Mouse (Mus musculus) heart, embryonic 13.5 days (tissue): Measurements from ENCODE around the gene Smarcc1. TPM values are rescaled to one million over a fixed set of nuclear protein-coding genes. Genes with fewer than 3 reads are reported as not detected.

ENCODE experiments used
- ATAC-seq: fragments of 200-750 bp; cut with Nextera tagmentation; 2 replicates; pipeline ENCODE4 v1.8.0; 2017; ENCODE audit warnings: moderate TSS enrichment; ENCODE audit not compliant: insufficient number of reproducible peaks, low FRiP score, low TSS enrichment; ENCODE audit errors: extremely low read depth
- H3K27ac ChIP-seq: fragments of 300-500 bp; sonication (generic); replicated peaks from 2 replicates; pipeline ENCODE4 v1.5.1; 2015; ENCODE audit warnings: moderate library complexity, mild to moderate bottlenecking, inconsistent platforms
- H3K27me3 ChIP-seq: fragments of 300-500 bp; sonication (generic); replicated peaks from 2 replicates; pipeline ENCODE4 v1.6.1; 2015; ENCODE audit warnings: mild to moderate bottlenecking, inconsistent platforms
- H3K36me3 ChIP-seq: fragments of 300-500 bp; sonication (generic); 2 replicates; pipeline ENCODE4 v1.6.1; 2015; ENCODE audit warnings: mild to moderate bottlenecking, inconsistent platforms
- H3K4me1 ChIP-seq: fragments of 300-500 bp; sonication (generic); 2 replicates; pipeline ENCODE4 v1.6.1; 2015; ENCODE audit warnings: inconsistent platforms
- H3K4me2 ChIP-seq: fragments of 300-500 bp; sonication (generic); 2 replicates; pipeline ENCODE4 v1.6.1; 2015; ENCODE audit warnings: inconsistent platforms, mild to moderate bottlenecking, moderate library complexity
- H3K4me3 ChIP-seq: fragments of 300-500 bp; sonication (generic); 2 replicates; pipeline ENCODE4 v1.5.1; 2015; ENCODE audit warnings: moderate library complexity, mild to moderate bottlenecking, inconsistent platforms
- H3K9ac ChIP-seq: fragments of 300-500 bp; sonication (generic); 2 replicates; pipeline ENCODE4 v1.6.1; 2015; ENCODE audit warnings: inconsistent platforms, mild to moderate bottlenecking, moderate library complexity
- H3K9me3 ChIP-seq: fragments of 300-500 bp; sonication (generic); 2 replicates; pipeline ENCODE4 v1.6.1; 2016; ENCODE audit warnings: inconsistent platforms
- WGBS: fragments of 180-500 bp; shearing (Covaris S2); methylation state at CpG from one replicate; pipeline ENCODE4 v1.1.7; 2015; ENCODE audit warnings: mixed read lengths; 5-methylcytosine and 5-hydroxymethylcytosine counted together
- polyA plus RNA-seq: library from polyadenylated mRNA; unstranded; fragments of >200 nt; fragmentation: Nextera tagmentation; extraction: Ambion mirVana; gene quantifications from 2 replicates; pipeline ENCODE4 v1.2.1, GENCODE M21; 2015

Gene Smarcc1
- polyA plus RNA-seq, 1 experiment from 2014 or later, result 76.9 TPM

DNA sequence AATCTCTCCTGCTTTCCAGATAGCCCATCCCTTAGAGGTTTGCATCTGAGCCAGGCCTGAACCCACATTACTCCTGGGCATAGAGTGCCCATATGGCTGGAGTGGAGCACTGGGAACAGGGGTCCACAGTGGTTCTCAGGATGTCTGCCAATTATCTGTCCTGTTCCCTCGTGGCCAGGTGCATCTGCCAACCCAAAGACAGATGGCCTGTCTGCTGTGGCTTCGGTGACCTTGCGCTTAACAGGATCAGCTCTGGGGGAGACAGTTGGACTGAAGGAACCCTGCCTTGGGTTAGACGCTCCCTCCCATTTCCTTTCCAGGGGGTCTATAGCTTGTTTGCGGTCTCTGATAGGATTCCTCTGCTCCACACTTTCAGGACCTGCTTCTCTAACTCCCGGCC is 141.1 kb downstream of the Smarcc1 start:
- no peak overlapping the region for H3K9ac ChIP-seq
- no peaks in the 10 kb centered on the region for H3K9me3 ChIP-seq
- no peak for ATAC-seq
- H3K4me2 ChIP-seq, result no peak overlapping the region
- 65% methylated on average over 6 of the region's 6 CpGs for WGBS
- H3K4me3 ChIP-seq, result no peak overlapping the region
- H3K27me3 ChIP-seq, result no peaks in the 10 kb centered on the region
- H3K27ac ChIP-seq, result no peak overlapping the region
- H3K4me1 ChIP-seq, result no peaks in the 10 kb centered on the region
- H3K36me3 ChIP-seq, result no peaks in the 10 kb centered on the region

DNA sequence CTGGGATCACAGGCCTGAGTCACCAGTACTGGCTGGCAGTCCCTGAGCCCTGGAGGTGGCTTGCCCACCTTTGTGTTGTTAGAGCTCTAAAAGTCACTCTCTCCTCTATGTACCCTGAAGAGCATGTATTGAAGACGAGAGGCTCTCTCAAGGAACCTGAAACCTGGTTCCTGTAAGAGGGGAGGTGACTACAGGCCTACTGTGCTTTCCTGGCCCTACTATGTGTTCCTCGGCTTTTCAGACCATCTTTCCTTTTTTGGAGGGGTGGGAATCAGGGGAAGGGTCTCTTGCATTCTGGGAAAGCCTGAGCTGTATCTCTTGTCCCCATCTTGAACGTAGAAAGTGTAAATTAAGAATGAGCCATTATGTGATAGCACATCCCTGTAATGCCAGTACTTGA is 141.6 kb downstream of the Smarcc1 start:
- WGBS, result 67% methylated on average over 3 of the region's 3 CpGs
- H3K4me3 ChIP-seq, result no peak overlapping the region
- H3K4me2 ChIP-seq, result no peak overlapping the region
- H3K9me3 ChIP-seq, result no peaks in the 10 kb centered on the region
- H3K27me3 ChIP-seq, result no peaks in the 10 kb centered on the region
- H3K9ac ChIP-seq, result no peak overlapping the region
- no peaks in the 10 kb centered on the region for H3K4me1 ChIP-seq
- H3K36me3 ChIP-seq, result no peaks in the 10 kb centered on the region
- no peak overlapping the region for H3K27ac ChIP-seq
- no peak for ATAC-seq

DNA sequence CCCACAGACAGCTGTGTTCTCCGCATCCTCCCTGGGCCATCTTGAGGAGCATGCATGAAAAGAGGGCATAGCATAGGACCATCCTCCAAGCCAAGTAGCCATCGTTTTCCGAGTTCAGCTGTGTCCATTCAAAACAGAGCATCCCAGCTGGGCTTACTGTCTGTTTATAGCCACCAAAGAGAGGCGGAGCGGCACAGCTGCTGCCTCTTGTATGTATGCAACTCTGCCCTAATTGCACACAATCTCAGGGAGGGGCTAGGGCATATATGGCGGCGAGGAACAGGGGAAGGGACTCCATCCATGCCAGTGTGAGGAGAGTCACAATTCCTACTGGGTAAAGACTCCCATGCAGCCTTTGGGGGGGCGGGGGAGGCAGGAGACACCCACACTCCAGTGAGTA is 145.7 kb downstream of the Smarcc1 start:
- Histone ChIP-seq H3K36me3 (no peaks in the 10 kb centered on the region), H3K27ac (no peak overlapping the region), H3K9ac (no peak overlapping the region), H3K27me3 (no peaks in the 10 kb centered on the region), H3K9me3 (no peaks in the 10 kb centered on the region), H3K4me2 (no peak overlapping the region), H3K4me1 (no peaks in the 10 kb centered on the region), H3K4me3 (no peak overlapping the region)
- no peak for ATAC-seq
- 82% methylated on average over 8 of the region's 8 CpGs for WGBS

DNA sequence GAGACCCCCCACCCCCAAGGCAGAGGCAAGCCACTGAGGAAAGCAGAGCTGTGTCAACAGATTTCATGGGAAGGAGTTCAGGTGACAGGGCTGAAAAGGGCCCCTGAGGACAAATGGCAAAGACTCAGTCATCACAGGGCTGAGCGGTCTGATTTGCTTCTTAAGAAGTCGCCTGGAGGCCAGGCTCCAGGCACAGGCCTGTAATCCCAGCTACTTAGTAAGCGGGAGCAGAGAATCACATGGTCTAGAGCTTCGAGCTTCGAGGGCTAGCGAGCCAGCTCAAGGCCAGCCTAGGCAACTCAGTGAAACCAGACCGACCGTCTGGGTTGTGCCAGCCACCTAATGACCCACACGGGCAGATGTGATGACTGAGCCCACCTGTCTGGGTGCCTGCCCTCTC is 147.5 kb downstream of the Smarcc1 start:
- H3K36me3 ChIP-seq, result no peaks in the 10 kb centered on the region
- H3K4me2 ChIP-seq, result no peak overlapping the region
- H3K27me3 ChIP-seq, result no peaks in the 10 kb centered on the region
- no peak overlapping the region for H3K9ac ChIP-seq
- ATAC-seq, result no peak
- WGBS, result 75% methylated on average over 9 of the region's 9 CpGs
- H3K9me3 ChIP-seq, result no peaks in the 10 kb centered on the region
- H3K4me3 ChIP-seq, result no peak overlapping the region
- H3K27ac ChIP-seq, result no peak overlapping the region
- no peaks in the 10 kb centered on the region for H3K4me1 ChIP-seq

DNA sequence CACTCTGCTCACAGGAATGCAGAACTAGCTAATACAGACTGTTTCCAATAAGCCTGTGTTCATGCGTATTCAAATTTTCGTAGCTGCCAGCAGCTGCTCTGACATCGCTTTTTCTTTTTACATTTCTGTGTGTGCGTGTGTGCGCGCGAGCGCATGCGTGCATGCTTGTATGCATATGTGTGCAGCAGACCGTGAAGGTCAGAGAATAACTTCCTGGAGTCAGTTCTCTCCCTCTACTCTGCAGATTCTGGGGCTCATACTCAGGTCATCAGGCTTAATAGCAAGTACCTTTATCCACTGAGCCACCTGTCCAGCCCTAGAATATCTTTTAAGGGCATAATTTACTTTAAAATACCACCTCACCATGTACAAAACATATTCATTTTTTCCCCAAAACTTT is 150.9 kb downstream of the Smarcc1 start:
- ATAC-seq, result no peak
- Histone ChIP-seq H3K36me3 (no peaks in the 10 kb centered on the region), H3K27me3 (no peaks in the 10 kb centered on the region), H3K4me2 (no peak overlapping the region), H3K27ac (no peak overlapping the region), H3K4me1 (no peaks in the 10 kb centered on the region), H3K9ac (no peak overlapping the region), H3K9me3 (no peaks in the 10 kb centered on the region), H3K4me3 (no peak overlapping the region)
- WGBS, result 90% methylated on average over 10 of the region's 10 CpGs

GRCm38 (mm10) chr9:110272330-110272729 is 154.8 kb downstream of the Smarcc1 start:
- no peak overlapping the region for H3K4me2 ChIP-seq
- 78% methylated on average over 3 of the region's 3 CpGs for WGBS

DNA sequence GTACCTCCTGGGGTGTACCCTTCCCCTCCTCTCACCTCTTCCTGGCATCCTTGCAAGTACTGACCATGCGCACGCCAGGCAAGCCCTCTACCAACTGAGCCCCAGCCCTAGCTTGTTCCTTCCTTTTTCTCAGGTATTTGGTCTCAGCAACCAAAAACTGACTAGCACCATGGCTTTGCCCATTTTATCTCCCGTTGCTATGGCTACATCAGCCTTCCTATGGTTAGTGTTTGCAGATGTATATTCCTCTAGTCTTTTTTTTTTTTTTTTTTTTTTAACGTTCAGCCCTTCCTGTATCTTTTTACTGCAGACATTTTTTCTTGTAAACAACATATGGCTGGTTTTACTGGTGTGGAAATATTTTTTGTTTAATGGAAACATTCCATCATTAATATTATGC is 156.0 kb downstream of the Smarcc1 start:
- Histone ChIP-seq H3K4me1 (no peaks in the 10 kb centered on the region), H3K9me3 (no peaks in the 10 kb centered on the region), H3K27ac (no peak overlapping the region), H3K4me3 (no peak overlapping the region), H3K36me3 (no peaks in the 10 kb centered on the region), H3K4me2 (no peak overlapping the region), H3K9ac (no peak overlapping the region), H3K27me3 (no peaks in the 10 kb centered on the region)
- no peak for ATAC-seq
- 63% methylated on average over 4 of the region's 4 CpGs for WGBS

More at GRCm38 (mm10) chr9:110272330-110272729, 154.8 kb downstream of the Smarcc1 start:
- no peak overlapping the region for H3K27ac ChIP-seq
- no peaks in the 10 kb centered on the region for H3K36me3 ChIP-seq
- ATAC-seq, result no peak
- no peak overlapping the region for H3K9ac ChIP-seq
- no peak overlapping the region for H3K4me3 ChIP-seq
- no peaks in the 10 kb centered on the region for H3K9me3 ChIP-seq
- H3K4me1 ChIP-seq, result no peaks in the 10 kb centered on the region
- H3K27me3 ChIP-seq, result no peaks in the 10 kb centered on the region

- Histone ChIP-seq H3K27ac (no peak overlapping the region), H3K27me3 (no peaks in the 10 kb centered on the region), H3K4me3 (no peak overlapping the region), H3K9me3 (no peaks in the 10 kb centered on the region), H3K4me1 (no peaks in the 10 kb centered on the region), H3K36me3 (no peaks in the 10 kb centered on the region), H3K4me2 (no peak overlapping the region), H3K9ac (no peak overlapping the region)
- no peak for ATAC-seq
- WGBS, result 63% methylated on average over 5 of the region's 5 CpGs
These were observed 158.4 kb downstream of the Smarcc1 start for GRCm38 (mm10) chr9:110275882-110276281.

- no peak overlapping the region for H3K9ac ChIP-seq
- H3K9me3 ChIP-seq, result no peaks in the 10 kb centered on the region
- no peaks in the 10 kb centered on the region for H3K4me1 ChIP-seq
- 38% methylated on average over 8 of the region's 8 CpGs for WGBS
- no peak overlapping the region for H3K4me3 ChIP-seq
- no peak for ATAC-seq
- no peaks in the 10 kb centered on the region for H3K36me3 ChIP-seq
- H3K4me2 ChIP-seq, result no peak overlapping the region
- no peak overlapping the region for H3K27ac ChIP-seq
- H3K27me3 ChIP-seq, result no peaks in the 10 kb centered on the region
These were observed 159.9 kb downstream of the Smarcc1 start for GRCm38 (mm10) chr9:110277431-110277881.

- no peaks in the 10 kb centered on the region for H3K27me3 ChIP-seq
These were observed 166.7 kb downstream of the Smarcc1 start for GRCm38 (mm10) chr9:110284075-110284697.

DNA sequence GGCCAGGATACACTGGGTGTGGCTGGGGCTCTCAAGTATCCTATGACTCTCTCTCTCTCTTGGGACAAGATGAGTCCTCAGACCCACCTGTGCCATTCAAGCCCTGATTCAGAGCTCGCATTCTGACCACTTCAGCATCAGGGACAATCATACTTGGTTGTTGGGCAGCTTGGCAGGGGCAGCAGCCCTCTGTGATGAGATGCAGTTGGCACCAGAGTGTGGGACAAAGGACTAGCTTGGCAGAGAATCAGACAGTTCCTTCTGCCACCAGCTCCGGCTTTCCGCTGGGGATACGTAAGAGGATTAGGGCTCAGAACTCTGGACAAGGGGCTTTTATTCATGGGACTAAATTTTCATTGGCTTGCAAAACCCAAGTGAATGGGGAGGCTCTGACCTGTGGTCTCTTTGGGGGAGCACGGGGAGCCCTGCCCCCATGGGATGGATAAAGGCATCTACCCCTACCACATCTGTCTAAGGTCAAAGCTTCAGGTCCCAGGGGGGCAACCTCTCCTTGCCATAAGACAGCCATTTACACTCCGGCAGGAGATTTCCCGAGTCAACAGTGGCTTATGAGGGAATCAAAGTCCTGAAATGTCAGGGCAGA is 169.9 kb downstream of the Smarcc1 start:
- no peak for ATAC-seq
- Histone ChIP-seq H3K9me3 (no peaks in the 10 kb centered on the region), H3K27ac (no peak overlapping the region), H3K36me3 (no peaks in the 10 kb centered on the region), H3K9ac (no peak overlapping the region), H3K4me1 (no peaks in the 10 kb centered on the region), H3K4me3 (no peak overlapping the region), H3K4me2 (no peak overlapping the region), H3K27me3 (no peaks in the 10 kb centered on the region)
- 75% methylated on average over 7 of the region's 7 CpGs for WGBS

More at GRCm38 (mm10) chr9:110284075-110284697, 166.7 kb downstream of the Smarcc1 start:
- Histone ChIP-seq H3K27ac (no peak overlapping the region), H3K4me3 (no peak overlapping the region), H3K9me3 (no peaks in the 10 kb centered on the region), H3K9ac (no peak overlapping the region), H3K36me3 (no peaks in the 10 kb centered on the region), H3K4me1 (no peaks in the 10 kb centered on the region), H3K4me2 (no peak overlapping the region)
- 85% methylated on average over 10 of the region's 10 CpGs for WGBS
- ATAC-seq, result no peak
